Mouse (Mus musculus): ENCODE measurements around the gene Gng4. TPM values are rescaled to one million over a fixed set of nuclear protein-coding genes. Genes with fewer than 3 reads are reported as not detected.
A peak's percentile ranks its signal among the peaks of the same experiment; 100 is the strongest.

Gng4 gene
- polyA plus RNA-seq, 1 experiment from 2014 or later = 3.8 TPM

- H3K4me3 ChIP-seq (ENCODE audit: low read depth, low read length) = no peak overlapping the region
- TF ChIP-seq CTCF (IDR thresholded peaks at IDR 0.05; ENCODE audit: low read depth) = peak; percentile 38
- H3K4me1 ChIP-seq (replicated peaks; ENCODE audit: control insufficient read depth, insufficient read depth, low read length) = no peaks in the 10 kb centered on the region
- no peaks in the 10 kb centered on the region for H3K36me3 ChIP-seq (ENCODE audit: control insufficient read depth, insufficient read depth)
- ATAC-seq = peak; percentile 81
- no peak overlapping the region for H3K9ac ChIP-seq (ENCODE audit: low read depth, low read length)
- H3K27ac ChIP-seq (ENCODE audit: low read depth, low read length) = no peak overlapping the region
- H3K27me3 ChIP-seq (replicated peaks; ENCODE audit: control insufficient read depth, insufficient read depth, low read length) = no peaks in the 10 kb centered on the region
- no peak overlapping the region for H3K4me2 ChIP-seq (replicated peaks; ENCODE audit: low read depth)
- 14% methylated on average over 1 of the region's 1 CpGs for WGBS
- no peaks in the 10 kb centered on the region for H3K9me3 ChIP-seq (ENCODE audit: control insufficient read depth)
Observed at GRCm38 (mm10) chr13:13828125-13828524, 44.3 kb downstream of the Gng4 start.

- H3K27ac ChIP-seq (ENCODE audit: low read depth, low read length) = no peak overlapping the region
- H3K4me2 ChIP-seq (replicated peaks; ENCODE audit: low read depth) = no peak overlapping the region
- H3K4me1 ChIP-seq (replicated peaks; ENCODE audit: control insufficient read depth, insufficient read depth, low read length) = no peaks in the 10 kb centered on the region
- no peak for ATAC-seq
- no peaks in the 10 kb centered on the region for H3K36me3 ChIP-seq (ENCODE audit: control insufficient read depth, insufficient read depth)
- TF ChIP-seq CTCF (IDR thresholded peaks at IDR 0.05; ENCODE audit: low read depth) = no peak
- 51% methylated on average over 4 of the region's 4 CpGs for WGBS
- no peak overlapping the region for H3K4me3 ChIP-seq (ENCODE audit: low read depth, low read length)
- H3K27me3 ChIP-seq (replicated peaks; ENCODE audit: control insufficient read depth, insufficient read depth, low read length) = no peaks in the 10 kb centered on the region
- no peaks in the 10 kb centered on the region for H3K9me3 ChIP-seq (ENCODE audit: control insufficient read depth)
- no peak overlapping the region for H3K9ac ChIP-seq (ENCODE audit: low read depth, low read length)
Observed at GRCm38 (mm10) chr13:13830469-13831074, 46.7 kb downstream of the Gng4 start.

GRCm38 (mm10) chr13:13835180-13835579 is 51.3 kb downstream of the Gng4 start:
- Histone ChIP-seq H3K27ac (ENCODE audit: low read depth, low read length) (no peak overlapping the region), H3K4me1 (replicated peaks; ENCODE audit: control insufficient read depth, insufficient read depth, low read length) (no peaks in the 10 kb centered on the region), H3K9me3 (ENCODE audit: control insufficient read depth) (0 out of 2 replicates have a peak, but pooled peaks cover 3% of the 10 kb centered on the region), H3K9ac (ENCODE audit: low read depth, low read length) (no peak overlapping the region), H3K4me3 (ENCODE audit: low read depth, low read length) (no peak overlapping the region), H3K27me3 (replicated peaks; ENCODE audit: control insufficient read depth, insufficient read depth, low read length) (no peaks in the 10 kb centered on the region), H3K4me2 (replicated peaks; ENCODE audit: low read depth) (no peak overlapping the region), H3K36me3 (ENCODE audit: control insufficient read depth, insufficient read depth) (no peaks in the 10 kb centered on the region)
- whole genome bisulfite sequencing = 57% methylated on average over 2 of the region's 2 CpGs
- TF ChIP-seq CTCF (IDR thresholded peaks at IDR 0.05; ENCODE audit: low read depth) = peak; percentile 58
- no peak for ATAC-seq

- Histone ChIP-seq H3K4me1 (replicated peaks; ENCODE audit: control insufficient read depth, insufficient read depth, low read length) (no peaks in the 10 kb centered on the region), H3K9me3 (ENCODE audit: control insufficient read depth) (no peaks in the 10 kb centered on the region), H3K4me3 (ENCODE audit: low read depth, low read length) (no peak overlapping the region), H3K9ac (ENCODE audit: low read depth, low read length) (no peak overlapping the region), H3K27ac (ENCODE audit: low read depth, low read length) (no peak overlapping the region), H3K36me3 (ENCODE audit: control insufficient read depth, insufficient read depth) (no peaks in the 10 kb centered on the region), H3K4me2 (replicated peaks; ENCODE audit: low read depth) (no peak overlapping the region), H3K27me3 (replicated peaks; ENCODE audit: control insufficient read depth, insufficient read depth, low read length) (no peaks in the 10 kb centered on the region)
- no peak for ATAC-seq
- TF ChIP-seq CTCF (IDR thresholded peaks at IDR 0.05; ENCODE audit: low read depth) = no peak
- WGBS = 38% methylated on average over 4 of the region's 4 CpGs
Observed at GRCm38 (mm10) chr13:13845021-13845420, 61.2 kb downstream of the Gng4 start.

- Histone ChIP-seq H3K27ac (ENCODE audit: low read depth, low read length) (no peak overlapping the region), H3K4me3 (ENCODE audit: low read depth, low read length) (no peak overlapping the region), H3K27me3 (replicated peaks; ENCODE audit: control insufficient read depth, insufficient read depth, low read length) (no peaks in the 10 kb centered on the region), H3K9ac (ENCODE audit: low read depth, low read length) (no peak overlapping the region), H3K4me2 (replicated peaks; ENCODE audit: low read depth) (no peak overlapping the region), H3K9me3 (ENCODE audit: control insufficient read depth) (no peaks in the 10 kb centered on the region), H3K4me1 (replicated peaks; ENCODE audit: control insufficient read depth, insufficient read depth, low read length) (no peaks in the 10 kb centered on the region), H3K36me3 (ENCODE audit: control insufficient read depth, insufficient read depth) (no peaks in the 10 kb centered on the region)
- TF ChIP-seq CTCF (IDR thresholded peaks at IDR 0.05; ENCODE audit: low read depth) = no peak
- 58% methylated on average over 3 of the region's 3 CpGs for WGBS
- no peak for ATAC-seq
Observed at GRCm38 (mm10) chr13:13847075-13847599, 63.3 kb downstream of the Gng4 start.

GRCm38 (mm10) chr13:13857190-13857589 is 73.3 kb downstream of the Gng4 start:
- Histone ChIP-seq H3K9me3 (ENCODE audit: control insufficient read depth) (no peaks in the 10 kb centered on the region), H3K27me3 (replicated peaks; ENCODE audit: control insufficient read depth, insufficient read depth, low read length) (no peaks in the 10 kb centered on the region), H3K27ac (ENCODE audit: low read depth, low read length) (no peak overlapping the region), H3K36me3 (ENCODE audit: control insufficient read depth, insufficient read depth) (no peaks in the 10 kb centered on the region), H3K4me1 (replicated peaks; ENCODE audit: control insufficient read depth, insufficient read depth, low read length) (no peaks in the 10 kb centered on the region), H3K9ac (ENCODE audit: low read depth, low read length) (no peak overlapping the region), H3K4me3 (ENCODE audit: low read depth, low read length) (no peak overlapping the region), H3K4me2 (replicated peaks; ENCODE audit: low read depth) (no peak overlapping the region)
- no peak for ATAC-seq
- TF ChIP-seq CTCF (IDR thresholded peaks at IDR 0.05; ENCODE audit: low read depth) = no peak
- 59% methylated on average over 4 of the region's 4 CpGs for WGBS

Data from intestine, postnatal 0 days (tissue).